Mouse (Mus musculus) kidney, adult 2 months (tissue): ENCODE measurements around the gene Rab20. TPM values are rescaled to one million over a fixed set of nuclear protein-coding genes. Genes with fewer than 3 reads are reported as not detected.

Experiments
- DNase-seq: peaks from one replicate; pipeline ENCODE4 v3.0.0; 2021
- H3K27ac ChIP-seq: fragments of 200-500 bp; 2 replicates; pipeline ENCODE4 v1.5.1; 2012; ENCODE audit warnings: low read depth, low read length, control low read depth, inconsistent platforms; ENCODE audit not compliant: insufficient read depth
- H3K27me3 ChIP-seq: fragments of 200-500 bp; replicated peaks from 2 replicates; pipeline ENCODE4 v1.6.1; 2012; ENCODE audit warnings: mild to moderate bottlenecking, moderate library complexity, low read length, inconsistent platforms; ENCODE audit not compliant: control insufficient read depth, insufficient read depth
- H3K36me3 ChIP-seq: fragments of 200-500 bp; 2 replicates; pipeline ENCODE4 v1.6.1; 2012; ENCODE audit warnings: mild to moderate bottlenecking, moderate library complexity, low read length, inconsistent platforms; ENCODE audit not compliant: control insufficient read depth, insufficient read depth
- H3K4me1 ChIP-seq: fragments of 200-500 bp; 2 replicates; pipeline ENCODE4 v1.6.1; 2011; ENCODE audit warnings: low read length; ENCODE audit not compliant: control insufficient read depth, insufficient read depth
- H3K4me3 ChIP-seq: fragments of 200-500 bp; 2 replicates; pipeline ENCODE4 v1.5.1; 2011; ENCODE audit warnings: mild to moderate bottlenecking, low read depth, low read length, control low read depth; ENCODE audit not compliant: insufficient read depth
- CTCF ChIP-seq: fragments of 200-500 bp; conservative IDR thresholded peaks from 2 replicates; pipeline ENCODE4 v1.5.1; 2011; ENCODE audit warnings: low read depth, mild to moderate bottlenecking, control low read depth, low read length, moderate library complexity, mixed read lengths; ENCODE audit not compliant: insufficient read depth, insufficient read length
- POLR2A ChIP-seq: fragments of 200-500 bp; IDR thresholded peaks from one replicate; pipeline ENCODE4 v1.6.1; 2011; ENCODE audit warnings: low read depth, low read length, control low read depth
- WGBS: fragments of 180-500 bp; shearing (Covaris S2); methylation state at CpG from one replicate; pipeline ENCODE4 v1.1.7; 2018; 5-methylcytosine and 5-hydroxymethylcytosine counted together
- polyA plus RNA-seq: library from polyadenylated mRNA; depleted of rRNA; stranded (reverse); fragments of >200 nt; gene quantifications from 2 replicates; pipeline ENCODE4 v1.2.3, GENCODE M21; 2012

The Rab20 gene
- polyA plus RNA-seq, 1 experiment = 76.5 TPM

DNA sequence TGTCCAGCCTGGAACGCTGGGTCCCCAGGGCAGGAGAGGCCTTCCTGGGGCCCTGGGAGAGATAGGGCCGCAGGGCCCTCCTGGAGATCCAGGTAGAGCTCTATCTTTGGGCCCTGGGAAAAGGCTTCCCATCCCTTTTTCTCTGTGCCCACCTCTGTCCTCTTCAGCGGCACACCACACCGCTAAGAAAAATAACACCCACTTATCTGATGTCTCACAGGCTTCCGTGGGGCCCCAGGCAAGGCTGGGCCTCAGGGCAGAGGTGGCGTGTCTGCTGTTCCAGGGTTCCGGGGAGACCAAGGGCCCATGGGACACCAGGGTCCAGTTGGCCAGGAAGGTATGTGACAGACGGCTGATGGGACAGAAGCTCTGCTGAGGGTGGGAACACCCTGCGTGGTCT lies 34.9 kb downstream of the Rab20 start:
- H3K4me1 ChIP-seq = no peaks in the 10 kb centered on the region
- no peak for DNase-seq
- WGBS = 93% methylated on average over 9 of the region's 9 CpGs
- H3K36me3 ChIP-seq = peaks cover 2% of the 10 kb centered on the region
- no peak overlapping the region for H3K27ac ChIP-seq
- no peak for TF ChIP-seq POLR2A
- TF ChIP-seq CTCF = no peak
- no peaks in the 10 kb centered on the region for H3K27me3 ChIP-seq
- no peak overlapping the region for H3K4me3 ChIP-seq

DNA sequence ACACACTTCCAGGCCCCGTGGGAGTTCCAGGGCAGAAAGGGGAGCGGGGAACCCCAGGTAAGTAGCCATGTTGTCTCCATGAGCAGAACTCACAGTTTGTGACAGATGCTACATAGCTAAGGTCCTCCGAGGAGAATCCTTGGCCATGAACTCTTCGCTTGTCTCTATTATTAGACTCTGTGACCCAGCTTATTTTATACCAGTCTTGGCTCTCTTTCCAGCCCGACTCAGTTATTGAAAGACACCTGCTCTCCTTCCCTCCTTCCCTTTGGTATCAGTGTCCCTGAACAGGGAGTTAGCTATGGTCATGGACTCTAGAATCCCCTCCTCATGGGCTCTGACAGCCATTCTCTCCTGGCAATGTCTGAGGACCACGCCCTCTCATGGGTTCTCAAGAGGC lies 37.2 kb downstream of the Rab20 start:
- Histone ChIP-seq H3K4me1 (no peaks in the 10 kb centered on the region), H3K36me3 (peaks cover 2% of the 10 kb centered on the region), H3K4me3 (no peak overlapping the region), H3K27ac (no peak overlapping the region), H3K27me3 (no peaks in the 10 kb centered on the region)
- WGBS = 93% methylated on average over 6 of the region's 6 CpGs
- DNase-seq = no peak
- TF ChIP-seq CTCF (no peak), POLR2A (no peak)

DNA sequence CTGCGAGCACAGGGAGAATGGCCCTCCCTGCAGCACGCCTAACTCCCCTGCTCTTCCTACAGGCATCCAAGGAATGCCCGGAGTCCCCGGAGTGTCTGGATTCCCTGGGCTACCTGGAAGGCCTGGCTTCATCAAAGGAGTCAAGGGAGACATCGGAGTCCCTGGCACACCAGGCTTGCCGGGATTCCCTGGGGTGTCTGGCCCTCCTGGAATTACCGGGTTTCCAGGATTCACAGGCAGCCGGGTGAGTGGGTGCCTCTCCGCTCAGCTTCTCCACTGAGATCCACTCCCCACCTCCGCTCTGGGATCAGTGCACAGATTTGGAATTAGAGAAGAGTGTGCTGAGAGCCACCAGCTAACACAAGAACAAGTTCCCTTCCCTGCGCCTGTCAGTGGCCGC lies 40.6 kb downstream of the Rab20 start:
- TF ChIP-seq CTCF (no peak), POLR2A (no peak)
- Histone ChIP-seq H3K36me3 (peaks cover 5% of the 10 kb centered on the region), H3K4me1 (no peaks in the 10 kb centered on the region), H3K4me3 (no peak overlapping the region), H3K27ac (no peak overlapping the region), H3K27me3 (no peaks in the 10 kb centered on the region)
- no peak for DNase-seq
- whole genome bisulfite sequencing = 81% methylated on average over 12 of the region's 12 CpGs

DNA sequence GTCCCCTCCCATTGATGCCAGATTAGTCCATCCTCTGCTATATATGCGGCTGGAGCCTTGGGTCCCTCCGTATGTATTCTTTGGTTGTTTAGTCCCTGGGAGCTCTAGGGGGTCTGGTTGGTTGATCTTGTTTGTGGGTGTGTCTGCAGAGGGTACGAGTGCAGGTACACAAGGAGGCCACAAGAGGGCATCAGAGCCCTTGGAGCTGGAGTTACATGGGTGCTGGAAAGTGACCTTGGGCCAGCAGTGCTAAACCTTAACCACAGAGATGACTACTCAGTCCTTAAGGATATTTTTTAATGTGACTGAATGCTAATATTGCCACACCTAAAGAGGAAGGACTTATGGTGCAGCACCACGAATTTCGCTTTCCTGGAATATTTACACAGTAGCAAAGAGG lies 47.8 kb downstream of the Rab20 start:
- TF ChIP-seq CTCF (peak; percentile 73), POLR2A (no peak)
- H3K27me3 ChIP-seq = no peaks in the 10 kb centered on the region
- H3K4me3 ChIP-seq = no peak overlapping the region
- peaks cover 8% of the 10 kb centered on the region for H3K36me3 ChIP-seq
- H3K27ac ChIP-seq = no peak overlapping the region
- H3K4me1 ChIP-seq = no peaks in the 10 kb centered on the region
- 73% methylated on average over 5 of the region's 5 CpGs for WGBS
- peak; percentile 42 for DNase-seq

DNA sequence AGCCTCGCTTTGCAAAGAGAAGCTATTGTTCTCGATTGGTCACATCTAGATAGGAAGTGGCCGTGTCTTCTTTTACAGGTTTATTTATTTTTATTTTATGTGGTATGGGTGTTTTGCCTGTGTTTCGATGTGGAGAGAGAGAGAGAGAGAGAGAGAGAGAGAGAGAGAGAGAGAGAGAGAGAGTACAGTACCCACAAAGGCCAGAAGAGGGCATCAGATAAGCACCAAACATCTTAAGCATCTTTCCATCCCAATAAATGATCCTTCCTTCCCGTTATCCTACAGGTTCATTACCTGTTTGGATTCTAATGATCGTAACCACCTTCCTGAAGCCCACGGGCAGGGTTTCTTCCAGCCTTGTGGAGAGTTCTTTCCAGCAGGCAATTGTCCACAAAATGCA lies 55.4 kb downstream of the Rab20 start:
- Histone ChIP-seq H3K27me3 (no peaks in the 10 kb centered on the region), H3K27ac (no peak overlapping the region), H3K4me1 (no peaks in the 10 kb centered on the region), H3K4me3 (no peak overlapping the region), H3K36me3 (no peaks in the 10 kb centered on the region)
- no peak for DNase-seq
- TF ChIP-seq POLR2A = no peak
- TF ChIP-seq CTCF = 0 out of 2 replicates have a peak, but pooled peaks have one; percentile 13
- 71% methylated on average over 7 of the region's 7 CpGs for WGBS

DNA sequence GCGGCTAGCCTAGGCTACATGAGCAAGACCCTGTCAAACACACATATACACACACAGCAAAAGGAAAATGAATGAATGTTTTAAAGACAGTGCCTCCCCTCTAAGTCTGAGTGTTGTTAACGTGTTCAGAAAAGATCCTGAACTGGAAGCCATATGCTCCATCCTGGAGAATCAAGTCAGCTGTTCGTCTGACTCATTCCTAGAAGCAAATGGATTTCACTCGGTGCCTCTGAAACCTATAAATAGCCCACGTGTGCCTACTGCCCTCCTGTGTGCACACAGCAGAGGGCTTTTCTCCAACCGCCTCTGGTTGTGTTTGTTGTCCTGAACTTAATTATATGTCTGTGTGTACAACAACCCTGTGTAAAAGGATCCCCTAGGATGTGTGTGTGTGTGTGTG lies 56.5 kb downstream of the Rab20 start:
- DNase-seq = no peak
- Histone ChIP-seq H3K36me3 (no peaks in the 10 kb centered on the region), H3K27me3 (no peaks in the 10 kb centered on the region), H3K4me3 (no peak overlapping the region), H3K4me1 (no peaks in the 10 kb centered on the region), H3K27ac (no peak overlapping the region)
- 79% methylated on average over 6 of the region's 6 CpGs for WGBS
- TF ChIP-seq POLR2A (no peak), CTCF (no peak)

DNA sequence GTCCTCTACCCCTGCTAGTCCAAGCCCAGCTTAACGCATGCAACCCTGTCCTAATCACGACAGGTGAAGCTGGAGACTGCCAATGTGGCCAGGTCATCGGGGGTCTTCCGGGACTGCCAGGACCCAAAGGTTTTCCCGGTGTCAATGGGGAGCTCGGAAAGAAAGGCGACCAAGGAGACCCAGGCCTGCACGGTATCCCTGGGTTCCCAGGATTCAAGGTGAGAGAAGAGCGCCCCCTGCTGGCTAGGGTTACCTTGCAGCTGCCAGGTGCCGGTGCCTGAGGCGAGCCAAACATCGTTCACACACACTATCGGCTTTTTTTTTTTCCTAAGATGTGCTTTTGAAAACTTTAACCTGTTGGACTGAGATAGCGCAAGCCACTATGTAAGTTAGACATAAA lies 57.4 kb downstream of the Rab20 start:
- H3K27me3 ChIP-seq = no peaks in the 10 kb centered on the region
- H3K27ac ChIP-seq = no peak overlapping the region
- TF ChIP-seq CTCF = peak; percentile 69
- no peak for TF ChIP-seq POLR2A
- no peaks in the 10 kb centered on the region for H3K36me3 ChIP-seq
- H3K4me1 ChIP-seq = no peaks in the 10 kb centered on the region
- peak; percentile 49 for DNase-seq
- H3K4me3 ChIP-seq = no peak overlapping the region
- 55% methylated on average over 14 of the region's 14 CpGs for WGBS

DNA sequence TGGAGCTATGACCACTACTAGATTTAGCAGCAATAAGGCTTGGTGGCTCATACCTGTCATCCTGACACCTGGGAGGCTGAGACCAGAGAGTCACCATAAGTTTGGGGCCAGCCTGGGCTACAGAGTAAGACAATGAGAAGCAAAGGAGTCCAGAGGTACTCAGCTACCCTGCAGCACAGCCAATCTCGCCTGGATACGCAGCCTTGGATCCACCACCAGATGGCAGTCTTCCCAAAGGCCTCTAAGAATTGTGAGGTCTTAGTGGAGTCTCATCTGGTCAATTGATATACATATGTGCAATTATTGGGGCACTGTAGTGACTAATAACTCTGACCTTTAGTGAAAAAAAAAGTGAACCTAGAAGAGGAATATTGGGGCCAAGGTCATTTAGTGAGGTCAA lies 58.9 kb downstream of the Rab20 start:
- no peaks in the 10 kb centered on the region for H3K36me3 ChIP-seq
- DNase-seq = peak; percentile 64
- TF ChIP-seq CTCF (peak; percentile 79), POLR2A (no peak)
- no peaks in the 10 kb centered on the region for H3K27me3 ChIP-seq
- 15% methylated on average over 2 of the region's 2 CpGs for WGBS
- H3K4me3 ChIP-seq = no peak overlapping the region
- H3K27ac ChIP-seq = no peak overlapping the region
- no peaks in the 10 kb centered on the region for H3K4me1 ChIP-seq
